In genomic region chr5:121100095-121100494, GRCm38 (mm10) we compare ENCODE assay signal across 24 mouse cellular contexts.
DNase-seq lines count a peak whose midpoint lies in the region; ATAC-seq lines count a peak whose summit lies in the region.
"Had no signal": no experiment of that assay in that cellular context is flagged by ENCODE, and none has a peak within 500 bp of the region (broad histone marks: within the 10 kb centered on the region; RNA-seq: fewer than 3 reads in every experiment).

No protein-coding gene starts in this region.

- no peak overlapping the region for H3K9ac ChIP-seq in hindbrain, embryonic 13.5 days
- no peak overlapping the region for H3K9ac ChIP-seq in hindbrain, embryonic 14.5 days
- no peak overlapping the region for H3K9ac ChIP-seq in midbrain, embryonic 13.5 days (replicated peaks)
- H3K9ac ChIP-seq: heart, embryonic 12.5 days; heart, embryonic 15.5 days had no signal

- 70% methylated on average over 2 of the region's 2 CpGs for WGBS in hindbrain, embryonic 13.5 days
- 41% methylated on average over 2 of the region's 2 CpGs for WGBS in hindbrain, embryonic 14.5 days
- WGBS in midbrain, embryonic 13.5 days = 62% methylated on average over 2 of the region's 2 CpGs

- H3K27me3 ChIP-seq in hindbrain, embryonic 13.5 days = no peaks in the 10 kb centered on the region
- no peaks in the 10 kb centered on the region for H3K27me3 ChIP-seq in hindbrain, embryonic 14.5 days (ENCODE audit: control insufficient read depth, insufficient read depth, low read length)
- no peaks in the 10 kb centered on the region for H3K27me3 ChIP-seq in midbrain, embryonic 13.5 days
- H3K27me3 ChIP-seq: heart, embryonic 12.5 days; heart, embryonic 15.5 days had no signal

- no peak overlapping the region for H3K4me3 ChIP-seq in hindbrain, embryonic 13.5 days
- H3K4me3 ChIP-seq in hindbrain, embryonic 14.5 days (replicated peaks; ENCODE audit: low read length) = no peak overlapping the region
- H3K4me3 ChIP-seq in midbrain, embryonic 13.5 days (replicated peaks) = no peak overlapping the region
- H3K4me3 ChIP-seq: forebrain, embryonic 10.5 days; gastrocnemius, adult 2 months; heart, embryonic 12.5 days; heart, embryonic 15.5 days had no signal

- H3K36me3 ChIP-seq in hindbrain, embryonic 13.5 days = no peaks in the 10 kb centered on the region
- H3K36me3 ChIP-seq in hindbrain, embryonic 14.5 days (replicated peaks; ENCODE audit: control insufficient read depth, insufficient read depth) = no peaks in the 10 kb centered on the region
- H3K36me3 ChIP-seq in midbrain, embryonic 13.5 days = no peaks in the 10 kb centered on the region
- H3K36me3 ChIP-seq: forebrain, embryonic 10.5 days; heart, embryonic 12.5 days; heart, embryonic 15.5 days had no signal

- no peak for DNase-seq in hindbrain, embryonic 14.5 days (ENCODE audit: low spot score)
- peak; percentile 42 for DNase-seq in 416B (ENCODE audit: low read depth)
- peak; percentile 22 for DNase-seq in CD4-positive helper T cell, adult 2 months (ENCODE audit: low read depth, low spot score)
- no peak for DNase-seq in heart, adult 8-10 months (ENCODE audit: low spot score)
- DNase-seq: adrenal gland, postnatal 10 days; adrenal gland, postnatal 36 days; cerebellum, adult 18-20 months; cerebellum, adult 9-10 months; cerebellum, postnatal 14 days; gastrocnemius, adult 2 months; gastrocnemius, postnatal 14 days; heart, adult 11 months; heart, postnatal 10 days; heart, postnatal 4 days; kidney, adult 18-20 months had no signal

- peaks cover 14% of the 10 kb centered on the region for H3K4me1 ChIP-seq in hindbrain, embryonic 13.5 days (replicated peaks)
- peaks cover 9% of the 10 kb centered on the region; the same call in 1 of the 2 replicates for H3K4me1 ChIP-seq in hindbrain, embryonic 14.5 days (replicated peaks; ENCODE audit: control insufficient read depth, insufficient read depth, low read length)
- no peaks in the 10 kb centered on the region for H3K4me1 ChIP-seq in midbrain, embryonic 13.5 days (replicated peaks)
- H3K4me1 ChIP-seq: forebrain, embryonic 10.5 days; heart, embryonic 12.5 days; heart, embryonic 15.5 days had no signal

- no peak overlapping the region for H3K4me2 ChIP-seq in hindbrain, embryonic 13.5 days
- H3K4me2 ChIP-seq in hindbrain, embryonic 14.5 days (replicated peaks) = no peak overlapping the region
- H3K4me2 ChIP-seq in midbrain, embryonic 13.5 days (replicated peaks) = no peak overlapping the region
- H3K4me2 ChIP-seq: heart, embryonic 12.5 days; heart, embryonic 15.5 days had no signal

- peak overlapping the region; percentile 62; the same call in 1 of the 2 replicates for H3K27ac ChIP-seq in hindbrain, embryonic 13.5 days
- no peak overlapping the region for H3K27ac ChIP-seq in hindbrain, embryonic 14.5 days
- H3K27ac ChIP-seq in midbrain, embryonic 13.5 days = no peak overlapping the region
- H3K27ac ChIP-seq: forebrain, embryonic 10.5 days; gastrocnemius, adult 2 months; heart, embryonic 15.5 days had no signal

- no peak for ATAC-seq in hindbrain, embryonic 13.5 days (ENCODE audit: low FRiP score)
- ATAC-seq in hindbrain, embryonic 14.5 days (ENCODE audit: low FRiP score) = no peak
- ATAC-seq in activated CD4-positive, CD25-positive, alpha-beta regulatory T cell, adult 4 months = peak; percentile 69
- ATAC-seq in midbrain, embryonic 13.5 days = no peak
- ATAC-seq: forebrain, embryonic 16.5 days; inflammation-experienced regulatory T-cells, adult 6 months; intestine, embryonic 16.5 days had no signal

- no peaks in the 10 kb centered on the region for H3K9me3 ChIP-seq in hindbrain, embryonic 13.5 days
- H3K9me3 ChIP-seq in hindbrain, embryonic 14.5 days (ENCODE audit: control insufficient read depth, low read length) = no peaks in the 10 kb centered on the region
- no peaks in the 10 kb centered on the region for H3K9me3 ChIP-seq in midbrain, embryonic 13.5 days
- H3K9me3 ChIP-seq: forebrain, embryonic 10.5 days; heart, embryonic 12.5 days; heart, embryonic 15.5 days had no signal

Comparison
In these comparisons a context has a peak if more than half of its experiments do, and no peak if none do; other contexts are left out.
1. DNase-seq: peak in 416B (single experiment) and CD4-positive helper T cell, adult 2 months (single experiment); none in hindbrain, embryonic 14.5 days (single experiment) and heart, adult 8-10 months (single experiment).